ENCODE assay signal across 9 mouse cellular contexts in the genomic region with DNA sequence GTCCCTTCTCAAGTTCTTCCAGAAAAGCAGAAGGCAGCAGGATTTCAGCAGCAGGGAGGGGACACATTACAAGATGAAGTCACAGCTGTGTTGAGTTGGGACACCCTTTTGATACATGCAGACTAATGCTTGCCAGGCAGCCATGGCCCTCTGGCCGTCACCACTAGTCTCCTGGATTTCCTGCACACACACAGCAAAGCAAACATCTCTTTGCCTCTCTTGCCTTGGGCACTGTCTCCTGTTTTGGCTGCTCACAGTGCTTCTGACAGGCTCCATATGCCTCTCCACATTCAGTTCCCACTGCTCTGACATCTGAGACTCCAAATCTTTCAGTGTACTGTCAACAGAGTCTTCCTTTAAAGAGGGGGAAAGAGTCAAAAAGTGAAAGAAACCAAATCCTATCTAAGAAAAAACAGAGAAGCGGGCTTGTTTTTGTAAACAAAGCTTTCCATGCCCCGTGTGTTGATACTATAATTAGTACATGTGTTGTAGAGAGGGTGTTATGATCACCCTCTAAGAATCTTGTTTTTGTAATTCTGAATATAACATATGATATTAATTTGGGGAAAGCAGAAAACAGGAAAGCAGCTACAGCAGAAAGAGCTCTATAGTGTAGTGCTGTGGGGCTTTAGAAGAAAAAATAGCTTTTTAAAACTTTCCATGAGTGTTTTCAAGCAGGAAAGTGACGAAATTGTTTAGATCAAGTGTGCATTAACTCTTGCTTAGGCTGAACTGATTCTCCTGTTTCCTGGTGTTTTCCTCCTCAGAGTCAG.
DNase-seq lines count a peak whose midpoint lies in the region; ATAC-seq and TF ChIP-seq lines count a peak whose summit lies in the region.
"Had no signal": no experiment of that assay in that cellular context is flagged by ENCODE, and none has a peak within 500 bp of the region (broad histone marks: within the 10 kb centered on the region; RNA-seq: fewer than 3 reads in every experiment).

No protein-coding gene starts in this region.

- H3K27ac ChIP-seq in kidney, postnatal 0 days: peak overlapping the region; percentile 54; the same call in 1 of the 2 replicates
- no peak overlapping the region for H3K27ac ChIP-seq in embryonic facial prominence, embryonic 11.5 days (replicated peaks; ENCODE audit: low read depth, low read length)
- H3K27ac ChIP-seq in heart, embryonic 14.5 days (replicated peaks in 1 of 2; ENCODE audit: control insufficient read depth in 1 of 2, insufficient read depth in 1 of 2, low read depth in 2 of 2, low read length in 2 of 2): peak overlapping the region in 1 of 2 experiments; percentile 21; a peak in 1 of 4 replicates
- peak overlapping the region; percentile 80 for H3K27ac ChIP-seq in lung, embryonic 15.5 days
- H3K27ac ChIP-seq in liver, embryonic 11.5 days (ENCODE audit: low read depth, low read length): no peak overlapping the region
- H3K27ac ChIP-seq: midbrain, embryonic 12.5 days had no signal

- peak; percentile 56 for DNase-seq in kidney, postnatal 0 days (ENCODE audit: low spot score)
- DNase-seq in kidney, adult 9 months: no peak
- peak; percentile 56 for DNase-seq in embryonic facial prominence, embryonic 11.5 days (ENCODE audit: low spot score)
- DNase-seq in spleen, postnatal 10 days (ENCODE audit: low spot score in 2 of 2): no peak
- no peak for DNase-seq in liver, embryonic 11.5 days (ENCODE audit: low spot score)
- no peak for DNase-seq in adrenal gland, postnatal 14 days

- H3K9ac ChIP-seq in kidney, postnatal 0 days (ENCODE audit: low read depth, low read length): no peak overlapping the region
- H3K9ac ChIP-seq in embryonic facial prominence, embryonic 11.5 days (replicated peaks; ENCODE audit: low read length): no peak overlapping the region
- no peak overlapping the region for H3K9ac ChIP-seq in heart, embryonic 14.5 days (ENCODE audit: low read length)
- H3K9ac ChIP-seq in lung, embryonic 15.5 days: no peak overlapping the region
- no peak overlapping the region for H3K9ac ChIP-seq in liver, embryonic 11.5 days (ENCODE audit: low read depth, low read length)
- H3K9ac ChIP-seq: midbrain, embryonic 12.5 days had no signal

- H3K4me2 ChIP-seq in kidney, postnatal 0 days (ENCODE audit: low read length): no peak overlapping the region
- no peak overlapping the region for H3K4me2 ChIP-seq in embryonic facial prominence, embryonic 11.5 days (ENCODE audit: low read depth, low read length)
- no peak overlapping the region for H3K4me2 ChIP-seq in heart, embryonic 14.5 days (ENCODE audit: low read length)
- peak overlapping the region; percentile 18; the same call in 1 of the 2 replicates for H3K4me2 ChIP-seq in lung, embryonic 15.5 days
- H3K4me2 ChIP-seq in liver, embryonic 11.5 days: no peak overlapping the region
- H3K4me2 ChIP-seq: midbrain, embryonic 12.5 days had no signal

- WGBS in kidney, postnatal 0 days: 30% methylated on average over 4 of the region's 4 CpGs
- 20% methylated on average over 4 of the region's 4 CpGs for WGBS in embryonic facial prominence, embryonic 11.5 days
- 21% methylated on average over 4 of the region's 4 CpGs for WGBS in heart, embryonic 14.5 days
- 16% methylated on average over 4 of the region's 4 CpGs for WGBS in lung, embryonic 15.5 days
- 53% methylated on average over 4 of the region's 4 CpGs for WGBS in liver, embryonic 11.5 days

- ATAC-seq in kidney, postnatal 0 days (replicated peaks; ENCODE audit: low FRiP score, low read depth): no peak
- ATAC-seq in embryonic facial prominence, embryonic 11.5 days (replicated peaks; ENCODE audit: insufficient number of reproducible peaks, low FRiP score, low TSS enrichment, low read depth): 0 out of 2 replicates have a peak, but pooled peaks have one; percentile 74
- ATAC-seq in heart, embryonic 14.5 days (ENCODE audit: insufficient number of reproducible peaks, insufficient read depth, low FRiP score, low read depth): peak; percentile 50; the same call in 1 of the 2 replicates
- ATAC-seq in lung, embryonic 15.5 days (ENCODE audit: borderline replicate concordance, extremely low read depth, low FRiP score, low TSS enrichment): peak; percentile 97
- ATAC-seq in liver, embryonic 11.5 days (replicated peaks; ENCODE audit: low FRiP score): no peak

- no peak overlapping the region for H3K4me3 ChIP-seq in kidney, postnatal 0 days (replicated peaks; ENCODE audit: low read depth, low read length)
- no peak overlapping the region; the same call in 1 of the 2 replicates for H3K4me3 ChIP-seq in embryonic facial prominence, embryonic 11.5 days (ENCODE audit: low read depth, low read length)
- no peak overlapping the region for H3K4me3 ChIP-seq in heart, embryonic 14.5 days (ENCODE audit: control insufficient read depth in 1 of 2, insufficient read depth in 1 of 2, low read depth in 1 of 2, low read length in 2 of 2)
- H3K4me3 ChIP-seq in lung, embryonic 15.5 days: no peak overlapping the region
- H3K4me3 ChIP-seq in liver, embryonic 11.5 days (ENCODE audit: low read depth, low read length): no peak overlapping the region
- H3K4me3 ChIP-seq: midbrain, embryonic 12.5 days had no signal

- TF ChIP-seq CTCF in kidney, postnatal 0 days (IDR thresholded peaks at IDR 0.05; ENCODE audit: low read depth): no peak

- H3K36me3 ChIP-seq in kidney, postnatal 0 days (ENCODE audit: insufficient read depth, low read length): no peaks in the 10 kb centered on the region
- H3K36me3 ChIP-seq in embryonic facial prominence, embryonic 11.5 days (replicated peaks; ENCODE audit: control insufficient read depth, insufficient read depth, low read depth, low read length): no peaks in the 10 kb centered on the region
- H3K36me3 ChIP-seq in heart, embryonic 14.5 days (ENCODE audit: control insufficient read depth, insufficient read depth, low read length): no peaks in the 10 kb centered on the region
- H3K36me3 ChIP-seq in lung, embryonic 15.5 days: no peaks in the 10 kb centered on the region
- H3K36me3 ChIP-seq in liver, embryonic 11.5 days (ENCODE audit: control insufficient read depth, insufficient read depth, low read length): no peaks in the 10 kb centered on the region
- H3K36me3 ChIP-seq: midbrain, embryonic 12.5 days had no signal

- no peaks in the 10 kb centered on the region for H3K27me3 ChIP-seq in kidney, postnatal 0 days (ENCODE audit: insufficient read depth, low read length)
- H3K27me3 ChIP-seq in embryonic facial prominence, embryonic 11.5 days (ENCODE audit: control insufficient read depth, insufficient read depth, low read length): no peaks in the 10 kb centered on the region
- H3K27me3 ChIP-seq in heart, embryonic 14.5 days (ENCODE audit: control insufficient read depth, insufficient read depth, low read length): no peaks in the 10 kb centered on the region
- H3K27me3 ChIP-seq in lung, embryonic 15.5 days: no peaks in the 10 kb centered on the region
- H3K27me3 ChIP-seq in liver, embryonic 11.5 days (replicated peaks; ENCODE audit: control insufficient read depth, insufficient read depth, low read length): no peaks in the 10 kb centered on the region
- H3K27me3 ChIP-seq: midbrain, embryonic 12.5 days had no signal

- H3K4me1 ChIP-seq in kidney, postnatal 0 days (replicated peaks; ENCODE audit: insufficient read depth, low read length): no peaks in the 10 kb centered on the region
- H3K4me1 ChIP-seq in embryonic facial prominence, embryonic 11.5 days (ENCODE audit: control insufficient read depth, insufficient read depth, low read length): 0 out of 2 replicates have a peak, but pooled peaks cover 2% of the 10 kb centered on the region
- 0 out of 4 replicates have a peak, but pooled peaks cover 0 to 2% of the 10 kb centered on the region in 2 experiments for H3K4me1 ChIP-seq in heart, embryonic 14.5 days (ENCODE audit: control insufficient read depth in 2 of 2, insufficient read depth in 2 of 2, low read length in 2 of 2)
- H3K4me1 ChIP-seq in lung, embryonic 15.5 days: 0 out of 2 replicates have a peak, but pooled peaks cover 6% of the 10 kb centered on the region
- 0 out of 2 replicates have a peak, but pooled peaks cover 3% of the 10 kb centered on the region for H3K4me1 ChIP-seq in liver, embryonic 11.5 days (replicated peaks; ENCODE audit: control insufficient read depth, insufficient read depth, low read length)
- H3K4me1 ChIP-seq: midbrain, embryonic 12.5 days had no signal

- H3K9me3 ChIP-seq in kidney, postnatal 0 days (replicated peaks; ENCODE audit: low read length): no peaks in the 10 kb centered on the region
- H3K9me3 ChIP-seq in embryonic facial prominence, embryonic 11.5 days (replicated peaks; ENCODE audit: control insufficient read depth, low read length): no peaks in the 10 kb centered on the region
- no peaks in the 10 kb centered on the region for H3K9me3 ChIP-seq in heart, embryonic 14.5 days (ENCODE audit: control insufficient read depth, low read length)
- no peaks in the 10 kb centered on the region for H3K9me3 ChIP-seq in lung, embryonic 15.5 days
- no peaks in the 10 kb centered on the region for H3K9me3 ChIP-seq in liver, embryonic 11.5 days (ENCODE audit: control insufficient read depth, low read length)
- H3K9me3 ChIP-seq: midbrain, embryonic 12.5 days had no signal

Comparison
In these comparisons a context has a peak if more than half of its experiments do, and no peak if none do; other contexts are left out.
1. DNase-seq: peak in kidney, postnatal 0 days (single experiment) and embryonic facial prominence, embryonic 11.5 days (single experiment); none in kidney, adult 9 months (single experiment), spleen, postnatal 10 days (0 of 2), liver, embryonic 11.5 days (single experiment) and adrenal gland, postnatal 14 days (single experiment).
2. ATAC-seq: peak in embryonic facial prominence, embryonic 11.5 days (single experiment), heart, embryonic 14.5 days (single experiment) and lung, embryonic 15.5 days (single experiment); none in kidney, postnatal 0 days (single experiment) and liver, embryonic 11.5 days (single experiment).
3. H3K27ac ChIP-seq: peak in kidney, postnatal 0 days (single experiment) and lung, embryonic 15.5 days (single experiment); none in embryonic facial prominence, embryonic 11.5 days (single experiment) and liver, embryonic 11.5 days (single experiment).